Mouse (Mus musculus): Measurements from ENCODE around the gene Prpf40b. TPM values are rescaled to one million over a fixed set of nuclear protein-coding genes. Genes with fewer than 3 reads are reported as not detected.
"Not testable (repeated sequence)": the region's sequence is repeated elsewhere in the genome, so short reads cannot be mapped to it uniquely, and the experiment has no call there.

The Prpf40b gene
- total RNA-seq (2021): 10 to 100 TPM; 21.9 to 25.4 TPM
- long read RNA-seq, experiment 1, partial matches to known transcripts: 6 of 26 reads
- long read RNA-seq, experiment 1, other reads (novel, unspliced or antisense): 20 of 26 reads
- long read RNA-seq, experiment 2, full-length matches to known transcripts: 1 of 23 reads
- long read RNA-seq, experiment 2, partial matches to known transcripts: 5 of 23 reads
- long read RNA-seq, experiment 2, other reads (novel, unspliced or antisense): 17 of 23 reads

DNA sequence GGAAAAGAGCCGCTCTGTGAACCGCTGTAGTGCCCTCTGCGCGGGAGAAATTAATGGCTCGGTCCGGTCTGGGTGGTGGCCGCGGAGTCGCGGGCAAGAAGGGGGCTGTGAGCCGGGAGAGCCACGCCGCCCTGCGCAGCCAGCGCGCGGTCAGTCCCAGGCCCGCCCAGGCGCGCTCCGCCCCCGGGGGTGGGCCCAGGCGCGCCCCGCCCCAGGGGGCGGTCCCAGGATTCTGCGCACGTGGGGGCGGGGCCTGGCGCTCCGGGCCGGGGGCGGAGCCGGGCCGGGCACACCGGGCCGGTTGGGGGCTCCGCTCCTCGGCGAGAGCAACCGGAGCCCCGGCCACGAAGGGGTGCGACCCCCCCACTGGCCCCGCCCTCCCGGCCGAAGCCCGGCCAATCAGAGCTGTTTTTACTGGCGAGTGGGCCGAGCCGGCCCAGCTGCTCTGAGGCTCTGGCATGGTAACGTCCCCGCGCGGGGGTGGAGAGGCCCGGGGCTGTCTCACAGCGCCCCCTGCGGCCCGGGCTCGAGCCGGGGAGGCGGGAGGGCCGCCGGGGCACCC is at the start of gene Prpf40b:
Prpf40b (plus strand) TSS at position 275 of the 562 bp plus-strand sequence.
- DNase-seq (ENCODE audit: low spot score): peak; percentile 96

DNA sequence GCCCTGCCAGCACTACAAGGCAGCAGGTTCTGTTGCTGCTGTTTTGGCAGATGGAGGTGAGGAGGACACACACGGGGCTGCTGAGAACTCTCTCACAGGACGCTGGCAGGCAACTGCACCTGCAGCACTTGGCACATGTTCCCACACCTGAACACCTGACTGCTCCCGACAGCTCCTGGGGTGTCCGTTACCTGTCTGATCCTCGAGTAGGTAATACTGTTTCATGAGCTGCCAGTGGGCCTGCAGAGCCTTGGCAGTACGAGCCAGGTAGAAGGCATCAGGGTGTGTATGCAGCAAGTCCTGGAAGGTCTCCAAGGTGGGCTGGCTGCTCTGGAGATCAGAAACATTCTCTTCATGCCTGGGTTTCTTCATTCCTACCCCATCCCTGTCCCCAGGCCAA is 48.2 kb upstream of the Prpf40b start:
- DNase-seq (ENCODE audit: low spot score): not testable (repeated sequence)

DNA sequence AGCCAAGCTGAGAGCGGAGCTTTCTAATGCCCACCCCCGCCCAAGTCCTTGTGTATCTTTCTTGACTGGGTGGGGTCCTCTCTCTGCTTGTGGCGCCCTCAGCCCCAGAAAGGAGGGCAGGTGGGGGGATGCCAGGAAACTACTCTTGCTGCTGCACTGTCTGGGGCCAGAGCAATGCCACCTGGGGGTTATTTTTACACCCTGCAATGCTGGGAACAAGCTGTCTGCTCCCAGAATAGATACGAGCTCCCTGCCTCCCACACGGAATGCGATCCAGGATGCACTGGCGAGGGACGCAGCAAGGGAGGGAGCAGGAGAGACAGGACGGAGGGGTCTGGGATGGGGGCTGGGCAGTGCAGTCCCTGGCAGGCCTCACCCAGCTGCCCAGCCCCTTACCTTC is 45.9 kb upstream of the Prpf40b start:
- DNase-seq (ENCODE audit: low spot score): peak; percentile 76

DNA sequence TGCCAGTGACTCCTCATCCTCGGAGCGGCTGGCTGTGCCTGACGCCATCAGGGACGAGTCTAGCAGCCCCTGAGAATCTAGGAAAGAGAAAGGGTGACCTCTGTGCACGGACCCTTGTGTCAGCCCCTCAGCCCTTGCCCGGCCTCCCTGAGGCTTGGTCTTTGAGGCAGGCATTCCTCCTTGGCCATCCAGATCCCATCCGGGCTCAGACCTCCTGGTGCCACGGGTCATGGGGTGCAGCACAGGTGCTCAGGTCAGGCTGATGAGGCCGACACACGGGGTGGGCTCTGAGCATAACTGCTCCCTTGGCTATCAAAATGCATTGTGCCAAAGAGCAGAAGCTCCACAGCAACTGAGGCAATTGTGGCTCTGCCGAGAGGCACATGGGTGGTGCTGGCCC is 44.9 kb upstream of the Prpf40b start:
- no peak for DNase-seq (ENCODE audit: low spot score)

DNA sequence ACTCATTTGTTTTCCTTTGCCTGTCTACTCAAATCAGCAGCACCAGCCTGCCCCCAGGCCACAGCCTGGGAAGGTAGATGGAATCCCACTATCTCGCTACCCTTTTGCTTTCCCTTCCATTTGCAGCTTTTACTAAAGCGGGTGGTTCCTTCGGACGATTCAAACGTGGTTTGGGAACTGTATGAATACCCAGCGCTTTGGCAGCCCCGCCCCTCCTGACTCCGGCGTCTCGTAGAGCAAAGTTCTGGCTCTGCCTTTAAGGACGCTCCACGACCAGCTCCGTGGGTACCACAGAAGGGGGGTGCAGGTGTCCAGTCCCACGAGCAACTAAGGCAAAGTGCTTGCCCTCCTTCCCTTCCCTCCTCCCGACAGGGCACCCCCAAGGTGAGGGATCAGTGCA is 43.8 kb upstream of the Prpf40b start:
- not testable (repeated sequence) for DNase-seq (ENCODE audit: low spot score)

DNA sequence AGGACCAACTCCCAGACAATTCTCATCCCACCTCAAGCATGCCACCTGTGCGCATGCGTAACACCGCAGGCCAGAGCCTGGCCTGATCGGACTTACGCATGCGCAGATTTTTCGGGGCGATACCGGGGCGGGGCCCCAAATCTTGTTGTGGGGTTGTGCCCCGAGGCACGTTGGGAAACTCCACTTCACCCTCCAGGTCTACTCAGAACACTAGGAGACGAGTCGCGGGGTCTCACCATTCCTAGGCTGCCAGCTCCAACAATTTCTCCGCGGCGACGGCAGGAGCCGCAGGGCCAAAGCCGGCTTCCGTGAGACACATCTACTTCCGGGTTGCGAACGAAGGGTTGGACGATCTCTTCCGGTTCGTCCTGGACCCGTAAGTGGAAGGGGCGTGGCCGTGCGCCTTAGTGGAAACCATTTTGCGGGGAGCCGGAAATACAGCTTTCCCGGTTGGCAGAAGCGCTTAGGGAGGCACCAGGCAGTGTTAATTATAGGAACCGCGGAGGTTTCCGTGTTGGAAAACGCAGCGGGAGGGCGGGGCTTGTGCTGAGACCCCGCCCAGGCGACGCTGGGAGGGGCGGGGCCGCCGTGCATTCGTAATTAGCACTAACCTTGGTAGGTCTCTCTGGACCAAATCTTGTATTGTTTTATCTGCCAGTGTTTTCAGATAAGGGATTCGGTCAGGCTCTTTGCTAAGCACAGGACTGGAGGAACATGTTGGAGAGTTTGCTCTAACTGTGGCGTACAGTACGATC is 43.1 kb upstream of the Prpf40b start, which contains the start of gene Mcrs1:
Mcrs1 (minus strand) TSS at position 336 of the 755 bp plus-strand sequence.
- peak; percentile 99 for DNase-seq (ENCODE audit: low spot score)

DNA sequence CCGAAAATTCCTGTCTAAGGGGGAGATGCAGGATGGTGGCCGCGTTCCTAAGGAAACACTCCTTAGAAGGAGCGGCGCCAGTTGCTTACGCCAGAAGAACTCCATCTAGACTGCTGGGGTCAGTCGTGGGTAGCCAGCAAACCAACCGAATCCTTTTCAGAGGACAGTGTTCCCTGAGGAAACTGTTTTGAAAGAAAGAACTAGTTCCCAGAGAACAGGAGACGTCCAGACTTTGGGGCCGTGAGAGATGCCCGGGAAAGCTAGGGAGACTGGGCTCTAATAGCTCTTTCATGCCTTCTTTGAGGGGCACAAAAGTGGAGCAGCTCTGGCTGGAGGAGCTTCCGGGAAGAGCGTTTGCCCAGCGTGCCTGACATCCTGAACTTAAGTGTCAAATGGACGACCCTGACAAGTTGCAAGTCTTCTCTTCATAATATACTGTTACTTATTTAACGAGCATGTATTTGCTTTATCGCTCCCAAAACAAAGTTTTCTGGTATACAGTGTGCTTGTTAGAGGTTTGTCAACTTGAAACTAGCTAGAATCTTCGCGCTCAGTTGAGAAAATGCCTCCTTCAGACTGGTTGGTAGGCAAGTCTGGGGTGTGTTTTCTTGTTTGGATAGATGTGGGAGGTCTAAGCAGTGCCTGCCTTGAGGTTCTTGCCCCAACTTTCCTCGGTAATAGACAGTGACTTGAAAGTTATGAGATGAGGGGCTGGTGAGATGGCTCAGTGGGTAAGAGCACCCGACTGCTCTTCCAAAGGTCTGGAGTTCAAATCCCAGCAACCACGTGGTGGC is 42.3 kb upstream of the Prpf40b start:
- DNase-seq (ENCODE audit: low spot score): no peak

DNA sequence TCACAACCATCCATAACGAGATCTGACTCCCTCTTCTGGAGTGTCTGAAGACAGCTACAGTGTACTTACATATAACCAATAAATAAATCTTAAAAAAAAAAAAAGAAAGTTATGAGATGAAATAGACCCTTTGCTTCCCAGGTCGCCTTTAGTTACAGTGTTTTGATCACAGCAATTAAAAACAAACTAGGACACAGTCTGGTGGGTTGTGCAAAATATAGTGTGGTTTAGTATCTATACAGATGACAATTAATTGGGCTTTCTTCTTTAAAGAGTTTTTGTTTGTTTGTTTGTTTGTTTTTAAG is 41.8 kb upstream of the Prpf40b start:
- not testable (repeated sequence) for DNase-seq (ENCODE audit: low spot score)

DNA sequence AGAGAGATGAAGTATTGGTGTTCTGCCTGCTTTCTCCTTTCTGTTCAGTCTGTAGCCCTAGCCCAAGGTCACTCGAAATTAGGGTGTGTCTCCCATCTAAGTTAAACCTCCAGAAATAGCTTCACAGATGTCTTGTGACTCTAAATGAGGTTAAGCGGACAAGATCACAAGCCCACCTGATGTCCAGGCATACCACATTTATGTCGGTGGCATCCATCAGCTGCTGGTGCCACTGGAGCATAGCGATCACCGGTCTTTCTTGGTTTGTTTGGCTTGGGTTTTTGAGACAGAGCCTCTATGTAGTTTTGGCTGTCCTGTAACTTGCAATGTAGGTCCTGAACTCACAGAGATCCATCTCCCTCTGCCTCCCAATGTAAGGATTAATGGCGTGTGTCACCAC is 41.1 kb upstream of the Prpf40b start:
- no peak for DNase-seq (ENCODE audit: low spot score)

DNA sequence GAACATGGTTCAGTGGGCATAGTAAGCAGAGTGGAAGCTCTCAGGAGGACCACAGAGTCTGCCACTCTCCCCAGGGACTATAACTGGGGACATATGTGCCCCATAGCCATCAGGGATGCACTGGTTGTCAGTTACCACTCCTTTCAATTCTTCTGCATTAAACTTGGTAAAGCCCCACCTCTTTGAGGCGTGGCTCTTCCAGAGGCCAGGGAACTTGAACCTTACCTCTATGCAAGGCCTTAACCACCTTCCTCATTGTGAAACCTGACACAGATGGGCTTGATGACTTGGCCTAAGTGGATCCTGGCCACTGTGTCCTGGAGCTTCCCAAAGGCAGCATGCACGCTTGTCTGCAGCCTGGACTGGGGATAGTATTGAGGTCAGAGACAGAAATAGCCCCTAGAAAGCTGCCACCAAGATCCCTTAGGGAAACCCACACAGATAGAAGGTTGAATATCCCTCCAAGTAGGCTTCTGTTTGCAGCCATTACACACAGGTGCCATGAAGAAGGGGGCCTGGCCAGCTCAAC is 40.3 kb upstream of the Prpf40b start:
- peak; percentile 37 for DNase-seq (ENCODE audit: low spot score)

DNA sequence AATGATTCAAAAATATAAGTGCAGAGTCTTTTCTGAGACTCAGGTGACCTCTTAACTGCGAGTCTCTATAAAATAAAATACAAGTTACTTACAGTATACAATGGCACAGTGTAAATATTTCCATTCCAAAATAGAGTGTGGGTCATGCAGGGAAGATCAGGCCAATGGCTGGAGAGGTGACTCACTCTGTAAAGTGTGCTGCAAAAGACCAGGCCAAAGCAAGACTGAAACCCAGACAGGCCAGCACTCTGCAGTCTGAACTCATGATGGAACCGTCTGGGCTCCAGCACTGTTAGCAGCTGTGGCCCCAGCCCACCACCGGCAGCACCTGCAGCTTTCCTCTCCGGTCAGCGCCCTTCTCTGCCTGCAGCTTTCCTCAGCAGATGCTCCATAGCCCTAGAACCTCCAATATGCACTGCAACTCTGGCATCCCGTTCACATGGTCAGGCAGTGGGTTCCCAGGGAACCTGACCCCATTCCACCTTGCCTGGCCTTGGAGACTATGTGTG is 39.6 kb upstream of the Prpf40b start:
- no peak for DNase-seq (ENCODE audit: low spot score)

DNA sequence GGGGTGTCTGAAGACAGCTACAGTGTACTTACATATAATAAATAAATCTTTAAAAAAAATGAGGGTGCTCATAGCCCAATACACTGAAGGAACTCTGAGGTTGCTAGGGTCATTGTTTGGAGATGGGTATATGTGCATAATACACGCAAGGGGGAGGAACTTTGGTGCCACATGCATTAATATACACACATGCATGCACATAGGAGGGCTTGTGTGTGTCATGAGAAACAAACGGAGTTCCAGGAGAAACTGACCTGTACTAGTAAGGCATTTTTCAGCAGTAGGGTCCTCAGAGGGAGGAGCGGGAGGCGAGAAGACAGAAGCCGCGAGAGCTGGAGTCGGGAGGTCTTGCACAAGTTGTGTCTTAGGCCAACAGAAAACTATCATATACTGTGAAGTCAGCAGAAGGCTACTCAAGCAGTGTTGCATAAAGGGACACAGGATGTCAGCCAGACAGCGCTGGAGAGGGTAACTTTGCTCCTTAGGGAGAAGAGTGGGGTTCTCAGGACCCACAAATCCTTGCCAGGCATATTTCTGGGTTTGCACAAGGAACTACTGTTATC is 35.6 kb upstream of the Prpf40b start:
- DNase-seq (ENCODE audit: low spot score): no peak

DNA sequence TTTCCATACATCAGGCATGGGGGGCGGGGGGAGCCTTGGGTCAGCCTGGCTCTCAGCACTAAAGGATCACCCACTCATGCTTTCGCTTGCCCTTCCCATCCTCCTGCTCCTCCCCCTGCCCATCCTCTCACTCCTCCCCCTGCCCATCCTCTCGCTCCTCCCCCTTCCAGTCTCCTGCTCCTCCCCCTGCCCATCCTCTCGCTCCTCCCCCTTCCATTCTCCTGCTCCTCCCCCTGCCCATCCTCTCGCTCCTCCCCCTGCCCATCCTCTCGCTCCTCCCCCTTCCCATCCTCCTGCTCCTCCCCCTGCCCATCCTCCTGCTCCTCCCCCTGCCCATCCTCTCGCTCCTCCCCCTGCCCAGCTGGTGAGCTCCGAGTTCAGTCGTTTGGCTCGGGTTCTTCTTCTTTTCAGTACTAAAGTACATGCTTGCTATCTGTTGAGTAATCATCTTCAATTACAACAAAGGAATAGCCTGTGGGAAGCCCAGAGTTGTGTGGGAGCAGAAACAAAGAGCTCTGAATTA is 35.1 kb upstream of the Prpf40b start:
- peak; percentile 83 for DNase-seq (ENCODE audit: low spot score)

DNA sequence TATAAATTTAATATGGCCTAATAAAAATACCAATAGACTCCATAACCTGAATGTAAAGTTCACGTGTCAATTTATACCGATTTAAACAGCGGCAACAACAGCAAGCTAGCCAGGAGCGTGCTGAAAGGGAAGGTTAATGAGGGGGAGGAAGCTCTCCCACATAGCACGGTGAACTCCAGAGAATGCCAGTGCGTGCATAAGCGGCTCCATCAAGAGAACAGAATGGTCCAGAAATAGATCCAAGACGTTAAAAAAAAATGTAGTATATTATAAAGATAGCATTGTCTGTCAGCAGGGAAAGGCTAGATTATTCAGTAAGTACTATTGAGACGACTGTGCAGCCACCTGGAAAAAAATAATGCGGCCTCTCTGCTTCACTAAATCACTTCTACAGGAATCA is 32.2 kb upstream of the Prpf40b start:
- DNase-seq (ENCODE audit: low spot score): no peak

DNA sequence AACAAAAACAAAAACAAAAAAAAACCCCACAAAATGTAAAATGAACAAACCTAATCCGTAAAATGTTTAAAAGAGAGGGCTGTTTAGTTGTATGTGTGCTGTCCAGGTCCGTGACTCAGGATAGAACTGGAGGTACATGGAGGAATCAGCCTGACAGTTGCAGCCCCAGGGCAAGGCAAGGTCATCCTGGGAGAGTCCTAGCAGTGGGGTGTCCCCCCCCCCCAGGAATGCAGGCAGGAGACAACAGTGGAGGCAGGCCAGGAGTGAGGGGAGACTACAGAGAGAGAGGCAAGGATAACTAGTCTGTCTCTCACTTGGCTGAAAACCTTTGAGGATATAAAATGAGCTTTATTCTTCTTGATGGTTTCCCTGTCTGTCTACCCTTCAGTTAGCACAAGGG is 30.5 kb upstream of the Prpf40b start:
- DNase-seq (ENCODE audit: low spot score): no peak

DNA sequence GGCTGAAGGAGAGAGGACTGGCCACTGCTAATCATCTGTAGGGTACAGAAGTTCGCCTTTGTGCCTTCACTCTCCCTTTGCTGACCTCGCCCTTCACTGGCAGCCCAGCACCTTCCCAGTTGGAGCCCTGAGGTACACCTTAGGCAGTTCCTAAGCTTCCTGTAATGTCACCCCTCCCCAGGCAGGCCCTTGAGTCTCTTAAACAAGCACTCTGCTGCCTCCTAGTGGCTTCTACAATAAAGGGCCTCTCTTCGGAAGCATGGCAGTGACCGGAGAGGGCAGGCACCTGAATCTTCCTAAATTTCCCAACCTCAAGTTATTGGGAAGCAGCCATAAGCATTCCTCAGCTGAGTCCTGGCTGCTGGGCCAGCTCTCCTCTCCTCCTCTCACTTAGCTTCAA is 29.2 kb upstream of the Prpf40b start:
- peak; percentile 81 for DNase-seq (ENCODE audit: low spot score)

DNA sequence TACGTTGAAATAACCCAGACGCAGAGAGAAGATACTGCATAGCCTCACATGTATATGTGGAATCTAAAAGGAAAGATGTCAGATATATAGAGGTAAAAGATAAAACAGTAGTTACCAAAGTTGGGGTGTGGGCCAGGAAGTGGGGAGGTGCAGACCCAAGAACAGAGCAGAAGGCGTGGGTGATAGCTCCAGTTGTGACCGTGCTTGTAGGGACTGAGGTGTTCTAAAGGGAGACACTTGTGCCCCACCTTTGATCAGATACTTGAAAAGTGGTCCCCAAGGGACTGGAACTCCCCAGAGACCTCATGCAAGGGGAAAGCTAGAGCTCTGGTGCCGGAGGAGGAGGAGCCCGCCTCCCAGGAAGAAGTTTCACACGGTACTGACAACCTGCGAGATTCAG is 18.8 kb upstream of the Prpf40b start:
- DNase-seq (ENCODE audit: low spot score): no peak

DNA sequence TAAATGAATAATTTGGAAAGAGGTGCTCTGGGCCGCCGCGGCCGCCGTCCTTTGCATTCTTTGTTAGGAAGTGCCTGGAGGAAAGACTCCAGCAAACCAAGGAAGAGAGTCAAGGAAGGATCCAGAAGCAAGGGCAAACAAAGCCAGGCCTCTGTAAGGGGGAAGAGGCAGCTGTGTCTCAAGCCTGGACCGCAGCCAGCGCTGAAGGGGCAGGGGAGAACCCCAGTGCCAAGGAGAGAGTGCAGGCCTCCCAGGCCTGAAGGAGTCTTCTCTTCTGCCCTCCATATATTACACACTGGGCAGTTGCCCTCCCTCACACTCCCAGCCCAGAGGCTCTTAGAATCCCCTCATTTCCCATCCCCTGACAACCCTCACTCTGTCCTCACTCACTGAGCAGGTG is 16.6 kb upstream of the Prpf40b start:
- no peak for DNase-seq (ENCODE audit: low spot score)

DNA sequence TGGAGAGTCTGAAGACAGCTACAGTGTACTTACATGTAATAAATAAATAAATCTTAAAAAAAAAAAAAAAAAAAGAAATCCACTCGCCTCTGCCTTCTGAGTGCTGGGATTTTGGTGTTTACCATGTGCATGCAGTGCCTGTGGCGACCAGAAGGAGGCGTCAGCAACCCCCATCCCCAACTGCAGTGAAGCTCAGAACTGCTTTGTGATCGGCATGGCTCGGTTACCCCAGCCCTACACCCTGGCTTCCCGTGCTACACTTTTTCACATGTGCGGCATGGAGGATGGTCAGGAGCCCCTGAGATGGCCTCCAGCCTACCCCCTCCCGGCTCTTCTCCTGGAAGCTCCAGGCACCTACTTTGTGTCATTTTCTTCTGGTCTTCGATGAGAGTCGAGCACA is 11.4 kb upstream of the Prpf40b start:
- DNase-seq (ENCODE audit: low spot score): no peak

DNA sequence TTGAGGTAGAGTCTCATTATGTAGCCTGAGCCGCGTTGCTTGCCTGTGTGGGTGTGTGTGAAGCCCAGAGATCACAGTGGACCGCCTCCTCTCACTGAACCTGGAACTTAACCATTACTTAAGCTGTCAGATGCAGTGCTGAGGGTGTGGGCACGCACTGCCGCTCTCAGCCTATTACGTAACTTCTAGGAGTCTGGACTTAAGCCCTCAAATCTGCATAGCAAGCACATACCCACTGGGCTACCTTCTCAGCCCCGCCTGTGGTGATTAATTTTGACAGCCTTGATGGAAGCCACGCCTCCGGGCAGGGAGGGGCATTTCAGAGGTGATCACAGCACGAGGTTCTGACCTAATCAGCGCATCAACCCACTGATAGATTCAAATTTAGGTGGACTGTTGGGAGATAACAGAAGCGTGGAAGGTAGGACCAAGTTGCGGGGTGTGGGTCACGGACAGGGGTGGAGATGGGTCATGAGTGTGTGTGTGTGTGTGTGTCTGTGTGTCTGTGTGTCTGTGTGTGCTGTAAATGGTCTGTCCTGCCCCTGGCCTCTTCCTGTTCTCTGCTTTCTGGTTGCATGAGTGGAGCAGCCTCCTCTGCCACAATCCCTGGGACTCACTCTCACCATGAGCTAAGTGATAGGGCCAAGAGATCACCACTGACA is 10.2 kb upstream of the Prpf40b start:
- no peak for DNase-seq (ENCODE audit: low spot score)

DNA sequence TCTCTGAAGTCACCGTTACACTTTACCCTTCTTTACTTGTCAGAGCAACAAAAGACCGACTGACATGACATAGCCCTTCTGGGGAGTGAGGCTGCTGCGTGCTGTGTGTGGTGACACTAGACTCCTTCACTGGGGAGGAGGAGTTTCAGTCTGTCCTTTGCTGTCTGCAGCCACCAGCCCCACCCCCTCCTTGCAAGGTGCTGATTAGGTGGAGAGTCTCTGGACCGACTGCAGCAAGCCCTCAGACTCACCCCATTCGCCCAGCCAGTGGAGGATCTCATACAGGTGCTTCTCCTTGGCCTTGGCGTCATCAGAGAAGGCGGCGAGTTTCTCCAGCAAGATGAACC is 9.7 kb upstream of the Prpf40b start:
- DNase-seq (ENCODE audit: low spot score): no peak

Measured in gastrocnemius, adult 18-20 months (tissue).